Mouse (Mus musculus): ENCODE results near the gene Hs3st6. TPM values are rescaled to one million over a fixed set of nuclear protein-coding genes. Genes with fewer than 3 reads are reported as not detected.
A peak's percentile ranks its signal among the peaks of the same experiment; 100 is the strongest.

Hs3st6 gene
- total RNA-seq, 2 experiments from 2014 or later = not detected

DNA sequence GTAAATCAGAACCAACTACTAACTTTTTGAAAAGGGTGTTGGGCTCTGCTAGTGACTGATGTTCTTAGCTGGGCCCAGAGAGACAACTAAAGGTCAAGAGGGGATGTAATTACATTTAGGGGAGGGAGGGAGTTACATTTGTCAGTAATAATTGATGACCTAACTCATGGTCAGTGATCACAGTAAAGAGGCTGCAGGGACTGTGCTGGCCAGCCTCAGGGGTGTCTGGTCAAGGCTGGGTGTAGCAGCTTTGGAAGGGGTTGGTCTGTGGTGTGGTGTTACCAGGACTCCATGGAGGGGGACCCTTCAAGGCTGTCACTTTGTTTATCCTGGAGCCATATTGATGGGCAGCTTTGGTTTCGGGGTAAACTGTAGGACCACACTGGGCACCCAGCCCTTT, 4.6 kb downstream of the Hs3st6 start:
- no peak for DNase-seq
- intact Hi-C loops (cut with DNase I) = no loop called here

- intact Hi-C loops (cut with DNase I) = no loop called here
Measured at GRCm38 (mm10) chr17:24761121-24761520, 8.3 kb downstream of the Hs3st6 start.

GRCm38 (mm10) chr17:24765016-24765905, 12.5 kb downstream of the Hs3st6 start:
- DNase-seq = no peak
- intact Hi-C loops (cut with DNase I) = no loop called here

More at GRCm38 (mm10) chr17:24761121-24761520, 8.3 kb downstream of the Hs3st6 start:
- no peak for DNase-seq

GRCm38 (mm10) chr17:24766266-24766875, 13.6 kb downstream of the Hs3st6 start:
- intact Hi-C loops (cut with DNase I) = no loop called here
- DNase-seq = no peak

DNA sequence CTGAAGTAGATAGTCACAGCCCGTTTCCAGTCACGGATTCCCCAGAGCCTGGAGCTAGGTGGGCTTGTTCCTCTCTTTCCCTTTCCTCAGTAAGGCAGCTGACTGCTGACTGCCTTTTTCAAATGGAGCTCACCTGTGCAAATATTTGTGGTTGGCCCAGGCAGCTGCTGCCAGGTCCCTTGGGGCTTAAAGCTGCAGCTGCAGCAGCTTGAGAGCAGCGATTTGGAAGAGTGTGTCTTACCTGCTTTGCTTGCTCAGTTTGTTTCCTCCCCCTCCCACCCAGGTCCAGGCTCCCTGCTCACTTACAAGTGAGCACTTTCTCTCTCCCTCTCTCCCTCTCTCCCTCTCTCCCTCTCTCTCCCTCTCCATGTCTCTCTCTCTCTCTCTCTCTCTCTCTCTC, 16.4 kb downstream of the Hs3st6 start:
- intact Hi-C loops (cut with DNase I) = no loop called here
- no peak for DNase-seq

GRCm38 (mm10) chr17:24773241-24773640, 20.5 kb downstream of the Hs3st6 start:
- intact Hi-C loops (cut with DNase I) = no loop called here

DNA sequence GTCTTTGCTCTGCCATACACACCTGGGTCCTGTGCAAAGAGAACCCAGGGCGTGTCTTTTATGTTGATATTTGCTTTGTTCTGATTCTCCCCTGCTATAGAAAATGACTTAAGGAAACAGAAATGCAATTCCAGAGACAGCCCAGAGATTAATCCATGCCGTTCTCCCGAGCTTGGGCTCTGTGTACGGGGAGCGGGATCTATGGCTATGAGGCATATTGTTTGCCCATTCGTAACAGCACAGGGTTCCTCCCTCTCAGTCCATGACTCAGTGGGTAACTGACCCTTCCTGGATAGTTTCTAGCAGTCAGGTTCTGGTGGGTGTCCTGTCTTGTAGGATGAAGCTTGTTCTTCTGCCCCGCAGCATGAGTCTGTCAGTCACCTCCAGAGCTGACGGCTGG, 22.4 kb downstream of the Hs3st6 start:
- intact Hi-C loops (cut with DNase I) = no loop called here
- DNase-seq = no peak

More at GRCm38 (mm10) chr17:24773241-24773640, 20.5 kb downstream of the Hs3st6 start:
- DNase-seq = no peak

- intact Hi-C loops (cut with DNase I) = no loop called here
- DNase-seq = no peak
Measured at GRCm38 (mm10) chr17:24777073-24777472, 24.3 kb downstream of the Hs3st6 start.

DNA sequence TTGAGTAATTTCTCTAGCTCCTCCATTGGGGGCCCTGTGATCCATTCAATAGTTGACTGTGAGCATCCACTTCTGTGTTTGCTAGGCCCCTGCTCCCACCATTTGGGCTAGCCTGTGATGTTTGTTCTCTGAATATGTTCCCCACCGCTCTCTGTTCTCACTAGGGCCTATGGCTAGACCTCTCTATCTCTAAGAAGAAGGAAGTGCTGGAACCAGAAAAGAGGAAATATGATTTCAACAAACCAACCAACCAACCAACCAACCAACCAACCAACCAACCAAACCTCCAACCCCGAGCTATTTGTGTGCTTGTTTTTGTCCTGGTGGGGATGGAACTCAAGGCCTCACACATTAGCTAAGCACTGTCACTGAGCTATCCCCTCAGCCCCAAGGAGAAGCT, 28.0 kb downstream of the Hs3st6 start:
- intact Hi-C loops (cut with DNase I) = no loop called here
- DNase-seq = no peak

GRCm38 (mm10) chr17:24792190-24792589, 39.4 kb downstream of the Hs3st6 start:
- DNase-seq = no peak
- intact Hi-C loops (cut with DNase I) = no loop called here

GRCm38 (mm10) chr17:24794791-24795190, 42.0 kb downstream of the Hs3st6 start:
- intact Hi-C loops (cut with DNase I) = no loop called here

GRCm38 (mm10) chr17:24796969-24797368, 44.2 kb downstream of the Hs3st6 start:
- no peak for DNase-seq
- intact Hi-C loops (cut with DNase I) = no loop called here

More at GRCm38 (mm10) chr17:24794791-24795190, 42.0 kb downstream of the Hs3st6 start:
- no peak for DNase-seq

DNA sequence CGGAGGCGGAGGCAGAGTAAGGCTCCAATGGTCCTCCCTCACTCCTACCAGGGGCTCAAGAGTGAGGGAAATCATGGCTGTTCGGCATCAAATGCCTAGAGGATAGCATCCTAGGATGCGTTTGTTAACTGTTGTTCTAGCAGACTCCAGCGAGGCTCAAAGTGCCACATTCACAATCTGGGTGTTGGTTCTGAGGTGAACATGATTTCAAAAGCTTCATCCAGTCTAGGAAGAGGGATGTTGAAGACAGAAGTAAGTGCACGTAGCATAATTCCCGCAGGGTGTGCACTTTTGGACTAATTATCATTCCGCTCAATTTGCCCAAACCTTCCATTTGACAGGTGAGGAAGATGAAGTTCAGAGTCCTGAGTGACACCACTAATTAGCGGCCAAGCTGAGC, 45.4 kb downstream of the Hs3st6 start:
- intact Hi-C loops (cut with DNase I) = no loop called here
- no peak for DNase-seq

DNA sequence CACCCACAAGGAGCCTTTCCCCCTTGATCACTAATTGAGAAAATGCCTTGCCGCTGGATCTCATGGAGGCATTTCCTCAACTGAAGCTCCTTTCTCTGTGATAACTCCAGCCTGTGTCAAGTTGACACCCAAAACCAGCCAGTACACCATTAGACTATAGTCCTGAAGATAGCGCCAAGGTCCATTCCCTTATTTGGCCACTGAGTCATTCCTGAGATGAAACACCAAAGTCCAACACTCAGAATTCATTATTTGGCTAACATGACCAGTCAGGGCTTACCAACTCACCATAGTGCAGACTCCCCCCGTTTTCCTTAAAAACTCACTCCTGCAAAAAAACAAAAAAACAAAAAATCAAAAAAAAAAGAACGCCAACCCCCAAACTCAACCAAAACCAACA, 46.7 kb downstream of the Hs3st6 start:
- intact Hi-C loops (cut with DNase I) = no loop called here
- no peak for DNase-seq

DNA sequence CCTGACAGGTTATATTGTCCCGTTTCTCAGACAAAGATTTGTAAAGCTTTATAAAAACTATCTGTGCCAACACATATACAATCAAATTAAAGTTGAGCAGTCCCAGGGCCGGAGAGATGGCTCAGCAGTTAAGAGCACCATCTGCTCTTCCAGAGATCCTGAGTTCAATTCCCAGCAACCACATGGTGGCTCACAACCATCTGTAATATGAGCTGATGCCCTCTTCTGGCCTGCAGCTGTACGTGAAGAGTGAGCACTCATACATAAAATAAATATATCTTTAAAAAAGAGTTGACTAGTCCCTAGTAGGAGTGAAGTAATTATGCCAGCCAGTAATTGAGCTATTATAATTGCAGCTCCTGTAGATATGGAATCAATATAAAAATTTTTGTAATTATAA, 47.7 kb downstream of the Hs3st6 start:
- no peak for DNase-seq
- intact Hi-C loops (cut with DNase I) = no loop called here

DNA sequence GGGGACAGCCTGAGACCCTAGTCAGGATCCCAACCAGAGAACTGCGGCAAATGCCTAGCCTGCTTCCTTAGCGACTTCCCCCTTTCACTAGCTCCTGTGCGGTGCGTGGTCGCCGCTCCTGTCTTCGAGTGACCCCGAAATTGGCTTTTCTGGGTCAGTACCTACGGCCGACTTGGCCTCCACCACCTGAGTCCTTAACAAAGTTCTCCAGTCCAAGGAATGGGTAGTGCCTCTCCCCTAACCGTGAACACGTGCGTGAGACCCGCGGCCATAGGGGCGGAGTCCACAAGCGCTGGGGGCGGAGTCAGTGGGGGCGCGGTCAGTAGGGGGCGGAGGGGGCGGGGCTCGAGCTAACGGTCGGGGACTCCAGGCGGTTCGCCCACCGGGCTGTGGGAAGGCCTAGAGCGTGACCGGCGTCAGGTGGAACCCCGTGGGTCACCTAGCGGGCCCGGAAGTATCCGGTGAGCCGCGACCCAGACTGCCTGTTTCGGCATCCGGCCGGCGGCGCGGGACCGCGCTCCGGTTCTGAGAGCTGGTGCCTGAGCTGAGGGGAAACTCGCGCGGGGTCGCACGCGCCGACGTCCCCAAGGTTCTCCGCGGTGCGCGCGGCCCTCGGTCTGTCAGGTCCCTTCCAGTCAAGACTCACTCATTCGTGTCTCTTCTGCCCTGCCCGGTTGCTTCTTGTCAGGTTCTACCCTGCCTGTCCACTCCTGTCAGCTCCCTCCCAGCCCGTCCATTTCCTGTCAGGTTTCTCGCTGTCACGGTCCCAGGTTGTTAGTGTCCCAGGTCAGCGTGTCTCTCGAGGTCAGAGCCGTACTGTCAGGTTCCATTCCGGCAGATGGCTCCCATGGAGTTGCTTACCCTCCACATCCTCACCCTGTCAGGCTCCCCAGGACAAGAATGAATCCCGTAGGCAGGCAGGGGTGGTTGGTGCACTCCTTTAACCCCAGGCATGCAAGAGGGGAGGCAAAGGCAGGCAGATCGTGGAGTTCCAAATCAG, 51.5 kb downstream of the Hs3st6 start, which contains the start of gene Meiob:
Meiob (plus strand) TSS at position 338 of the 1,000 bp plus-strand sequence.
- peak; percentile 58 to 64 for DNase-seq
- intact Hi-C loops (cut with DNase I) = no loop called here

Other genes starting within 250 kb of the Hs3st6 start
- gene Traf7, start 225.1 kb upstream of the Hs3st6 start, total RNA-seq (2021) = 10 to 100 TPM; 45.7 to 51.6 TPM
- gene Rab26, start 218.8 kb upstream of the Hs3st6 start, total RNA-seq (2021) = not detected
- gene Pkd1, start 203.2 kb upstream of the Hs3st6 start, total RNA-seq (2021) = 10 to 100 TPM; 45.4 to 45.6 TPM
- 100 to 1,000 TPM; 106 to 112 TPM for gene Tsc2, start 120.4 kb upstream of the Hs3st6 start, total RNA-seq (2021)
- gene Nthl1, start 120.3 kb upstream of the Hs3st6 start, total RNA-seq (2021) = 1 to 10 TPM; 3.3 to 4.1 TPM
- 100 to 1,000 TPM in 1 of 2 experiments, 10 to 100 TPM in 1; 91.1 to 140 TPM for gene Slc9a3r2, start 102.7 kb upstream of the Hs3st6 start, total RNA-seq (2021)
- gene Npw, start 94.5 kb upstream of the Hs3st6 start, total RNA-seq (2021) = not detected
- 10 to 100 TPM; 17.3 to 19.0 TPM for gene Zfp598, start 83.3 kb upstream of the Hs3st6 start, total RNA-seq (2021)
- under 1 TPM; 0.14 to 0.22 TPM for gene Syngr3, start 63.0 kb upstream of the Hs3st6 start, total RNA-seq (2021)
- gene Gfer, start 56.8 kb upstream of the Hs3st6 start, total RNA-seq (2021) = 10 to 100 TPM; 19.3 to 22.8 TPM
- gene Noxo1, start 56.8 kb upstream of the Hs3st6 start, total RNA-seq (2021) = 1 to 10 TPM in 1 of 2 experiments, under 1 TPM in 1; 0.33 to 1.3 TPM
- gene Tbl3, start 45.3 kb upstream of the Hs3st6 start, total RNA-seq (2021) = 10 to 100 TPM; 16.3 to 17.7 TPM
- gene Rnf151, start 34.9 kb upstream of the Hs3st6 start, total RNA-seq (2021) = not detected
- gene Rps2, start 34.9 kb upstream of the Hs3st6 start, total RNA-seq (2021) = 100 to 1,000 TPM; 668 to 757 TPM
- 1,000 to 10,000 TPM in 1 of 2 experiments, 100 to 1,000 TPM in 1; 979 to 1,034 TPM for gene Ndufb10, start 28.5 kb upstream of the Hs3st6 start, total RNA-seq (2021)
- 100 to 1,000 TPM; 400 to 416 TPM for gene Rpl3l, start 25.2 kb upstream of the Hs3st6 start, total RNA-seq (2021)
- gene Msrb1, start 16.3 kb upstream of the Hs3st6 start, total RNA-seq (2021) = 100 to 1,000 TPM; 160 to 183 TPM
- not detected for gene Meiob, start 51.3 kb downstream of the Hs3st6 start, total RNA-seq (2021)
- gene Hagh, start 87.2 kb downstream of the Hs3st6 start, total RNA-seq (2021) = 100 to 1,000 TPM; 102 to 104 TPM
- gene Fahd1, start 97.4 kb downstream of the Hs3st6 start, total RNA-seq (2021) = 10 to 100 TPM; 72.0 to 76.5 TPM
- gene Igfals, start 113.0 kb downstream of the Hs3st6 start, total RNA-seq (2021) = 1 to 10 TPM; 7.7 to 8.8 TPM
- 10 to 100 TPM; 20.0 to 22.4 TPM for gene Nubp2, start 133.4 kb downstream of the Hs3st6 start, total RNA-seq (2021)
- gene Spsb3, start 133.7 kb downstream of the Hs3st6 start, total RNA-seq (2021) = 10 to 100 TPM; 26.3 to 28.0 TPM
- gene Eme2, start 142.1 kb downstream of the Hs3st6 start, total RNA-seq (2021) = 10 to 100 TPM; 18.8 to 19.0 TPM
- 100 to 1,000 TPM; 103 to 113 TPM for gene Mrps34, start 142.1 kb downstream of the Hs3st6 start, total RNA-seq (2021)
- gene Nme3, start 143.5 kb downstream of the Hs3st6 start, total RNA-seq (2021) = 10 to 100 TPM; 30.2 to 32.4 TPM
- 10 to 100 TPM; 58.9 to 63.0 TPM for gene Mapk8ip3, start 184.0 kb downstream of the Hs3st6 start, total RNA-seq (2021)
- gene Jpt2, start 207.7 kb downstream of the Hs3st6 start, total RNA-seq (2021) = 1 to 10 TPM; 6.4 to 7.9 TPM